9 mouse cellular contexts compared by ENCODE assay signal in genomic region chr3:97185098-97185860, GRCm38 (mm10). TPM values are rescaled to one million over a fixed set of nuclear protein-coding genes. Genes with fewer than 3 reads are reported as not detected.
DNase-seq lines count a peak whose midpoint lies in the region; ATAC-seq and TF ChIP-seq lines count a peak whose summit lies in the region.
"Had no signal": no experiment of that assay in that cellular context is flagged by ENCODE, and none has a peak within 500 bp of the region (broad histone marks: within the 10 kb centered on the region; RNA-seq: fewer than 3 reads in every experiment).

No protein-coding gene starts in this region.

- H3K4me2 ChIP-seq in forebrain, postnatal 0 days (ENCODE audit: low read depth) = no peak overlapping the region
- no peak overlapping the region for H3K4me2 ChIP-seq in intestine, embryonic 15.5 days (replicated peaks)
- no peak overlapping the region for H3K4me2 ChIP-seq in midbrain, embryonic 13.5 days (replicated peaks)
- no peak overlapping the region for H3K4me2 ChIP-seq in stomach, postnatal 0 days (replicated peaks; ENCODE audit: low read depth)

- H3K36me3 ChIP-seq in MEL (ENCODE audit: control insufficient read depth in 1 of 2, insufficient read depth in 2 of 2, low read length in 2 of 2) = no peaks in the 10 kb centered on the region
- no peaks in the 10 kb centered on the region for H3K36me3 ChIP-seq in forebrain, postnatal 0 days (ENCODE audit: insufficient read depth)
- no peaks in the 10 kb centered on the region for H3K36me3 ChIP-seq in intestine, embryonic 15.5 days
- no peaks in the 10 kb centered on the region for H3K36me3 ChIP-seq in midbrain, embryonic 13.5 days
- H3K36me3 ChIP-seq in stomach, postnatal 0 days (ENCODE audit: control insufficient read depth, insufficient read depth, low read length) = no peaks in the 10 kb centered on the region

- intact Hi-C loops in left cerebral cortex, postnatal 10 days (cut with DNase I) = loop anchor here (2.0 to 5.0 kb wide), 2 partner anchors 246 to 402 kb away; no protein-coding TSS in a partner anchor

- no peaks in the 10 kb centered on the region for H3K9me3 ChIP-seq in MEL (replicated peaks; ENCODE audit: insufficient read depth, low read length)
- H3K9me3 ChIP-seq in forebrain, postnatal 0 days (ENCODE audit: low read length) = no peaks in the 10 kb centered on the region
- H3K9me3 ChIP-seq in intestine, embryonic 15.5 days = no peaks in the 10 kb centered on the region
- no peaks in the 10 kb centered on the region for H3K9me3 ChIP-seq in midbrain, embryonic 13.5 days
- no peaks in the 10 kb centered on the region for H3K9me3 ChIP-seq in stomach, postnatal 0 days (ENCODE audit: control insufficient read depth, low read length)

- TF ChIP-seq RAD21 in MEL (IDR thresholded peaks at IDR 0.05; ENCODE audit: low read depth, low read length) = peak; percentile 93

- 41% methylated on average over 10 of the region's 10 CpGs for WGBS in forebrain, postnatal 0 days
- WGBS in intestine, embryonic 15.5 days = 36% methylated on average over 10 of the region's 10 CpGs
- 43% methylated on average over 10 of the region's 10 CpGs for WGBS in midbrain, embryonic 13.5 days
- 32% methylated on average over 10 of the region's 10 CpGs for WGBS in stomach, postnatal 0 days

- no peak for TF ChIP-seq EP300 in MEL (IDR thresholded peaks at IDR 0.05; ENCODE audit: low read depth in 1 of 2, low read length in 2 of 2)
- TF ChIP-seq EP300 in stomach, postnatal 0 days (optimal IDR thresholded peaks at IDR 0.05) = no peak

- no peak overlapping the region for H3K9ac ChIP-seq in MEL (ENCODE audit: control insufficient read depth, low read depth, low read length, poor library complexity, severe bottlenecking)
- H3K9ac ChIP-seq in forebrain, postnatal 0 days = no peak overlapping the region
- no peak overlapping the region for H3K9ac ChIP-seq in intestine, embryonic 15.5 days
- H3K9ac ChIP-seq in midbrain, embryonic 13.5 days (replicated peaks) = no peak overlapping the region
- H3K9ac ChIP-seq in stomach, postnatal 0 days (ENCODE audit: low read length) = no peak overlapping the region

- peaks cover 0 to 4% of the 10 kb centered on the region in 2 experiments; a peak in 1 of 4 replicates for H3K4me1 ChIP-seq in MEL (ENCODE audit: control insufficient read depth in 1 of 2, insufficient read depth in 2 of 2, low read length in 2 of 2)
- H3K4me1 ChIP-seq in forebrain, postnatal 0 days (ENCODE audit: insufficient read depth) = no peaks in the 10 kb centered on the region
- no peaks in the 10 kb centered on the region for H3K4me1 ChIP-seq in intestine, embryonic 15.5 days (replicated peaks)
- peaks cover 5% of the 10 kb centered on the region; the same call in 1 of the 2 replicates for H3K4me1 ChIP-seq in midbrain, embryonic 13.5 days (replicated peaks)
- H3K4me1 ChIP-seq in stomach, postnatal 0 days (replicated peaks; ENCODE audit: control insufficient read depth, insufficient read depth) = no peaks in the 10 kb centered on the region; the same call in 1 of the 2 replicates

- TF ChIP-seq POLR2A in MEL (IDR thresholded peaks at IDR 0.05; ENCODE audit: control insufficient read depth in 1 of 2, insufficient read depth in 1 of 2, low read depth in 1 of 2, low read length in 2 of 2, poor library complexity in 1 of 2) = no peak

- H3K27ac ChIP-seq in MEL (ENCODE audit: control insufficient read depth, low read depth, low read length) = no peak overlapping the region
- no peak overlapping the region for H3K27ac ChIP-seq in forebrain, postnatal 0 days (ENCODE audit: low read depth, low read length)
- no peak overlapping the region for H3K27ac ChIP-seq in intestine, embryonic 15.5 days
- no peak overlapping the region for H3K27ac ChIP-seq in midbrain, embryonic 13.5 days
- H3K27ac ChIP-seq in stomach, postnatal 0 days (replicated peaks) = no peak overlapping the region

- DNase-seq in 3134 (ENCODE audit: extremely low read depth, insufficient read length, low spot score) (peak; percentile 34), MEL (ENCODE audit: low read depth, low spot score) (peak; percentile 86)
- DNase-seq in cerebellum, adult 11-12 months = peak; percentile 49
- DNase-seq in forebrain, postnatal 0 days = peak; percentile 79
- peak; percentile 66 to 82 for DNase-seq in left cerebral cortex, postnatal 10 days (ENCODE audit: extremely low spot score in 1 of 2, low spot score in 2 of 2)
- peak; percentile 79 for DNase-seq in stomach, postnatal 0 days (ENCODE audit: low spot score)

- peak; percentile 65; the same call in 1 of the 2 replicates for ATAC-seq in forebrain, postnatal 0 days
- ATAC-seq in intestine, embryonic 15.5 days = peak; percentile 48; the same call in 1 of the 2 replicates
- ATAC-seq in midbrain, embryonic 13.5 days = peak; percentile 44; the same call in 1 of the 2 replicates
- peak; percentile 52 for ATAC-seq in stomach, postnatal 0 days (ENCODE audit: low FRiP score, low TSS enrichment)

- peaks cover 0 to 5% of the 10 kb centered on the region in 2 experiments; a peak in 3 of 4 replicates for H3K27me3 ChIP-seq in MEL (ENCODE audit: control insufficient read depth in 1 of 2, insufficient read depth in 2 of 2, low read length in 2 of 2)
- no peaks in the 10 kb centered on the region for H3K27me3 ChIP-seq in forebrain, postnatal 0 days (ENCODE audit: insufficient read depth, low read length)
- H3K27me3 ChIP-seq in intestine, embryonic 15.5 days (replicated peaks) = no peaks in the 10 kb centered on the region
- H3K27me3 ChIP-seq in midbrain, embryonic 13.5 days = no peaks in the 10 kb centered on the region
- H3K27me3 ChIP-seq in stomach, postnatal 0 days (ENCODE audit: control insufficient read depth, insufficient read depth, low read length) = no peaks in the 10 kb centered on the region

- TF ChIP-seq CTCF in MEL (IDR thresholded peaks at IDR 0.05 in 2 of 3, conservative IDR thresholded peaks at IDR 0.05 in 1 of 3; ENCODE audit: control insufficient read depth in 1 of 3, insufficient read depth in 1 of 3, low read depth in 2 of 3, low read length in 3 of 3, poor library complexity in 1 of 3, severe bottlenecking in 1 of 3) = peak; percentile 98 to 99 (median 98)
- peak; percentile 89 for TF ChIP-seq CTCF in forebrain, postnatal 0 days (IDR thresholded peaks at IDR 0.05; ENCODE audit: low read depth)
- TF ChIP-seq CTCF in stomach, postnatal 0 days (IDR thresholded peaks at IDR 0.05; ENCODE audit: low read depth) = peak; percentile 93

- no peak overlapping the region for H3K4me3 ChIP-seq in MEL (ENCODE audit: control insufficient read depth in 1 of 2, insufficient read depth in 1 of 2, low read depth in 2 of 2, low read length in 2 of 2)
- H3K4me3 ChIP-seq in forebrain, postnatal 0 days (ENCODE audit: low read depth, low read length) = no peak overlapping the region
- H3K4me3 ChIP-seq in intestine, embryonic 15.5 days (replicated peaks) = no peak overlapping the region
- no peak overlapping the region for H3K4me3 ChIP-seq in midbrain, embryonic 13.5 days (replicated peaks)
- H3K4me3 ChIP-seq in stomach, postnatal 0 days (ENCODE audit: low read depth, low read length) = no peak overlapping the region
- H3K4me3 ChIP-seq: erythroblast, embryonic 14.5 days had no signal

- no peaks in the 10 kb centered on the region for H3K79me2 ChIP-seq in MEL (ENCODE audit: control insufficient read depth, insufficient read depth, low read length, poor library complexity)

TF ChIP-seq in MEL, 35 proteins besides CTCF, POLR2A, EP300 and RAD21:
- TF ChIP-seq BHLHE40 (IDR thresholded peaks at IDR 0.05; ENCODE audit: borderline replicate concordance, low read depth, low read length) (no peak), SIN3A (IDR thresholded peaks at IDR 0.05; ENCODE audit: low read length) (no peak), USF2 (IDR thresholded peaks at IDR 0.05; ENCODE audit: borderline replicate concordance in 1 of 2, insufficient read depth in 1 of 2, low read depth in 1 of 2, low read length in 2 of 2) (no peak), MAX (IDR thresholded peaks at IDR 0.05; ENCODE audit: low read length) (no peak), MXI1 (IDR thresholded peaks at IDR 0.05; ENCODE audit: low read depth, low read length) (no peak), SMC3 (IDR thresholded peaks at IDR 0.05; ENCODE audit: low read depth, low read length) (peak; percentile 96), ZC3H11A (IDR thresholded peaks at IDR 0.05; ENCODE audit: low read depth, low read length) (peak; percentile 91), GATA1 (IDR thresholded peaks at IDR 0.05; ENCODE audit: low read depth, low read length) (no peak), UBTF (IDR thresholded peaks at IDR 0.05; ENCODE audit: borderline replicate concordance, insufficient read depth, low read depth, low read length) (no peak), JUND (IDR thresholded peaks at IDR 0.05; ENCODE audit: low read depth, low read length) (no peak)
TF ChIP-seq in MEL: peak in this region for 2.

RNA-seq across cellular contexts. Expression of gene Acp6, which starts 26.7 kb away (rescaled TPM):
- total RNA-seq in MEL (2012; rRNA removed) = 27.7 and 34.4 TPM in 2 replicates
- polyA plus RNA-seq in MEL (2012; ENCODE audit: insufficient read depth in 1 of 2, insufficient read length in 2 of 2, low read depth in 1 of 2, low replicate concordance in 2 of 2, missing spikeins in 1 of 2) = 10 to 100 TPM in 1 of 2 experiments, not detected in 1; 66.9 TPM
- 17.4 and 19.1 TPM in 2 replicates for total RNA-seq in forebrain, postnatal 0 days (2014; rRNA removed)
- polyA plus RNA-seq in forebrain, postnatal 0 days (2015; fragmentation: Nextera tagmentation; extraction: Ambion mirVana) = 11.2 and 11.3 TPM in 2 replicates
- 49.7 and 50.1 TPM in 2 replicates for polyA plus RNA-seq in intestine, embryonic 15.5 days (2015; fragmentation: Nextera tagmentation; extraction: Ambion mirVana)
- total RNA-seq in left cerebral cortex, postnatal 10 days (2021) = 10 to 100 TPM; 14.2 to 17.8 TPM
- polyA plus RNA-seq in midbrain, embryonic 13.5 days (2015; fragmentation: Nextera tagmentation; extraction: Ambion mirVana) = 15.2 and 19.0 TPM in 2 replicates
- polyA plus RNA-seq in stomach, postnatal 0 days (2015; fragmentation: Nextera tagmentation; extraction: Ambion mirVana) = 25.1 and 28.7 TPM in 2 replicates

Comparison
In these comparisons a context has a peak if more than half of its experiments do, and no peak if none do; other contexts are left out.
1. DNase-seq: peak in every context shown above with its lines; median percentile 86 in MEL; 79 in forebrain, postnatal 0 days; 79 in stomach, postnatal 0 days; 74 in left cerebral cortex, postnatal 10 days; 49 in cerebellum, adult 11-12 months; 34 in 3134.